Mouse (Mus musculus) right cerebral cortex, postnatal 14 days (tissue): Measurements from ENCODE around the gene Wwox.

ENCODE experiments used
- DNase-seq: peaks from one replicate; pipeline ENCODE4 v3.0.0; 2022

Gene Wwox

DNA sequence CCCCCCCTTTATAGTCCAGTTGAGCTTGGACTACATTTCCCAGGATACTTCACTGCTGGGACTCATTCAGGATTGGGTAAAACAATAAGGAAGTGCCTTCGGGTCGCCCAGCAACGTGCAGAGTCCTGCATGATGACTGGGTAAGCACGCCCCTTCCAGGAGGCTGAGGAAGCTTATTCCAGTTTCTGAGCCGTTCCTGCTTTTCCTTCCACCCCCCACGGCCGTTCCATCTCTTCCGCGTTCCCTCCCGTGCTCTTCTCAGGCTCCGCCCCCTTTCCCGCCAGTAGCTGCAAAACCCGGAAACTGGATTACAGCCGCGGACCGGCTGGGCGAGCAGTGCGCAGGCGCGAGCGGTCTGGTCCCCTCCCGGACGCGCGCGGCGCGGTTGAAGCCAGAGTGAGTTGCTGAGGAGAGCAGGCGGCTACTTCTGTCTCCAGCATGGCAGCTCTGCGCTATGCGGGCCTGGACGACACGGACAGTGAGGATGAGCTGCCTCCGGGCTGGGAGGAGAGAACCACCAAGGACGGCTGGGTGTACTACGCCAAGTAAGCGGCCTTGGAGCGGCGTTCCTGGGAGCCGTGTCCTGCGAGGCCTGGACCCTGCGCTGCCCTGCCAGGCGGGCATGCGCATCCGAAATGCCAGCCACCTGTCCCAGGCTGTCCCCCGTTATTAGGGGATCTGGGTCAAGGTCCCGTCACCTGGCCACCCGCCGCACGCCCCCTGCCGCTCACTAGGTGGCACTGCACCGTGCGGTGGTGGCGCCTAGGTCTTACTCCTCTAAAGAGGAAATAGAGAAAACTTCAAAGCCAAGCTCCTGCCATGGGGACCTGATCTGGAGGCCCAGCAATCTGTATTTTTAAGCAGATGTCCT is at the start of gene Wwox:
Gene Wwox, plus strand, starts transcription at position 322 of the 871 bp plus-strand sequence.
- peak; percentile 99 for DNase-seq

DNA sequence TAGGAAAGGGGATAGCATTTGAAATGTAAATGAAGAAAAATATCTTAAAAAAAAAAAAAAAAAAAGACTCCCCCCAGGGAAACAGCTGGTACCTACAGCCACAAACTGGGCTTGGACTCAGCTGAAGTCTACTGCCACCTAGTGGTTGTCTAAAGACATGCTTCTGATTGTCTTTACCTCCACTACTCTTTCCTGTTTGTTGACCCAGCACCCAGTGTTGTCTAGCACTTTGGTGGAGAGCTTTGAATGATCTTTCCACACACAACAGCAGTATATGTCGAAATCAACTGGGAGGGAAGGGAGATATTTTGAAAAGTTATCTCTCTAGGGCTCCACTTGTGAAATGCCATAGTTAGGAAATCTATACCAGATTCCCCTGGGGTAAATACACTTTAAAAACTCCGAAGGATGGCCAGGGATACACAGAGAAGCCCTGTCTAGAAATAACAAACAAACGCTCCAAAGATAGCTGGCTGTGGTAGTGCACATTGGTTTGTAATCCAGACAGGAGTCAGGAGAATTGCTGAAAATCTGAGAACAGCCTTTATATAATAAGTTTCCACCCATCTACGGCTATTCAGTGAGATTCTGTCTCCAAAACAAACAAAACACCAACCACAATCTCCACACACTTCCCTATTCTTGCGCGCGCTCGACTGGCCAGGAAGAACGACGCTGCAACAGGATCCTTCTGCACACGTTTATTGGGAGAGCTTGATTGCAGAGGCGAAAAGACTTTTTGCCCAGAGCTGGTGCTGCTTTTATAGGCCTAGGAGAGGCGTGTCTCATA is 48.8 kb upstream of the Wwox start:
- no peak for DNase-seq

GRCm38 (mm10) chr8:114398326-114398725 is 41.1 kb upstream of the Wwox start:
- no peak for DNase-seq

GRCm38 (mm10) chr8:114399273-114399672 is 40.2 kb upstream of the Wwox start:
- no peak for DNase-seq

GRCm38 (mm10) chr8:114401679-114402078 is 37.8 kb upstream of the Wwox start:
- DNase-seq: no peak

DNA sequence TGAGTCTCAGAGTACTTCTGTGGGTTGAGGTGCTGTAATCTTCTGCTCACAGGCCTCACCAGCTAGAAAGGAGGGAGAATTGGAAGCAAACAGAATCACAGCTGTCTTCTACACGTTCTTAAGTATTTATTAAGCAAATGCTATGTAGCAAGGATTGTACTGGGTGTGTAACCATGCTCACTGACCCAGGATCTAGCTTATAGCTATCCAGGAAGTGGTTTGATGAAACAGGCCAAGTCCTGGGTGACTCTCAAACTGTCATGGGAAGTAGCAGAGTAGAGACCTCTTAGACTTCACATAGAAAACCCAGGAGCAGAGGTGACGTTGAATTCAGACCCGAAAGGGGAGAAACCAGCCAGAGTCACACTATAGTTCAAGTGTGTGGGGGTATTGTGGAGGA is 28.0 kb upstream of the Wwox start:
- DNase-seq: no peak

DNA sequence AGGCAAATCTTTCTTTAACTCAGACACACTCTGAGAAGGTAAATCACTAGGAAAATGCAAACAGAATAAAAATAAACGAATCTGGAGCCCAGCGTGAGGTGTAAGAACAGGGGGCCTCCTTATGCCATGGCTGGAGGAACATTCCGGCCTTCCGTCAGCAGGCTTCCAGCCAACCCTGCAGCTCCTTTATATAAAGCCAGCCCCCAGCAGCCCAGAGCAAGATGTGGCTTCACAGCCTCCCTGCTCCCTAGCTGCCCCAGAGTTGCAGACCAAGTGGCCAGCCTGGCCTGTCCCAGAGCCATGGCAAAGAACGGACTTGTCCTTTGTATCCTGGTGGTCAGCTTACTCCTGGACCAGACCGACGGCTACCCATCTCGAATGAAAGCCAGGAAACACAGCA is 21.7 kb upstream of the Wwox start, which contains the start of gene Clec3a:
Gene Clec3a, plus strand, starts transcription at position 301 of the 400 bp plus-strand sequence.
- DNase-seq: no peak

- no peak for DNase-seq
These were observed 21.0 kb upstream of the Wwox start for GRCm38 (mm10) chr8:114418486-114418885.

DNA sequence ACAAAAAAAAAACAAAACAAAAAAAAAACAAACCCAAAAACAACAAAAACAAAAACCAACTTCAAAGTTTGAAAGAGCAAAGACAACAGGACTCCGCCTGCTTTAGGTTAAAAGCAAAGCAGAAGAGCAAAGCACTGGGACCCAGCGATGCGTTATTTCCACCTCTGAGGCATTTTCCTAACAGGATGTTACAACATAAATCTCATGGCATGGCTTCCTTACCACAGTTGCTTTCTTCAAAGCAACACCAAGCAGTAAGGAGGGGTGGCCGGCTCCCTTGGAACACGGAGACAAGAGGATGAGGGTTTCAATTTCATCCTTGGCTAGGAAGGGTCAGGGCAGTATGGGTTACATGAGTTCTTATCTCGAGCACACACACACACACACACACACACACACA is 20.6 kb upstream of the Wwox start:
- DNase-seq: no peak

- DNase-seq: peak; percentile 20
These were observed 17.9 kb upstream of the Wwox start for GRCm38 (mm10) chr8:114421544-114421943.

DNA sequence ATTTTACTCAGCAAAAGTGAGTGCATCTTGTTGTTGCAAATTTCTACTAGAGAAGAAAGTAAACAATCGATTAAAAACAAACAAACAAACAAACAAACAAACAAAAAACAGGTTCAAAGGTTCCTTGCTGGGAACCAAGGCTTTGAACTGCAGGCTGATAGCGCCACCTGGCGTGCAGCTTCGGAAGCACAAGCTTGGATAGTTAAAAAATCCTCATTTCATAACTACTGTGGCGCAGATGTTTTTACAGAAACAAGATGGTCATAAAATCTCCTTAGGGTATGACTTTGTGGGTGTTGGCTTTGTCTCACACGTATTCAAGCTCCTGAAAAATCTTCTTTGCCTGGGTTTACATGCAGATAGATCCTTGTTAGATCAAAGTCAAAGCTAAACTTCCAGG is 1.2 kb upstream of the Wwox start:
- DNase-seq: peak; percentile 68

DNA sequence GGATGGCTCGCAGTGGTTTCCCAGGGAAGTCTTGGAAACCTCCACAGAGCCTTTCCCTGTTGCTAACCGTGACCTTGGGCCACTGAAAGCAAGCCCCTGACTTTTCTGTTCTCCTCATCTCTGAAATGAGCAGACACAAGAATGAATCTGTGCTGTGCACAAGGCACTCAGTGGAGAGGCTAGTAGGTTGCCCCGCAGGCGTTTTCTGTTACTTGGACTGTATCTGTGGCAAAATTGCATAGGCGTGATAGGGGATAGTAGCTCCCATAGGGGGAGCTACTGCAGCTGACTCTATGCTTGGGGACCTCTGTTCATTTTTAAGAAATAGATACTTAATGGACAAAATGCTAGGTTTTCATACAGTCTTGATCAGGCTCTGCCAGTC is 742 bp downstream of the Wwox start:
- DNase-seq: no peak

GRCm38 (mm10) chr8:114441616-114442015 is 2.2 kb downstream of the Wwox start:
- DNase-seq: peak; percentile 31

GRCm38 (mm10) chr8:114446884-114447283 is 7.4 kb downstream of the Wwox start:
- no peak for DNase-seq

GRCm38 (mm10) chr8:114452278-114452677 is 12.8 kb downstream of the Wwox start:
- DNase-seq: no peak

GRCm38 (mm10) chr8:114452781-114453221 is 13.3 kb downstream of the Wwox start:
- DNase-seq: peak; percentile 51

- no peak for DNase-seq
These were observed 15.8 kb downstream of the Wwox start for GRCm38 (mm10) chr8:114455302-114455701.

DNA sequence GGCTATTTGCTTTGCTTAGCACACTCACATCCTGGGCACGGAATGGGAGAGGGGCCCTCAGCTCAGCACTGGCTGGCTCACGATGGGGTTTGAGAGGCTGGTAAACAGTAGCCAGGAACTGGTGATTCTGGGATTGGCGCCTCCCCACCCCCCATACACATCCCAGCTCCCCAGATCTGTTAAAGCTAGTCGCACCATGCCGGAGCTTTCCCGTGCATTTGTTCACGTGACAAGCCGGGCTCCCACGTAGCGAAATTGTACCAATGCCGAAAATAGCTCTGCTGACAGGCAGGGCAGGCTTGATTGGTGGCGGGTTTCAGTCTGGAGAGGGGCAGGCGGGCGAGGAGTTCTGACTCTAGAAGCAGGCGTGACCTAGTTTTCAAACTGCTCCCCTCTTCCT is 16.5 kb downstream of the Wwox start:
- DNase-seq: peak; percentile 22

GRCm38 (mm10) chr8:114458113-114458784 is 18.8 kb downstream of the Wwox start:
- no peak for DNase-seq

DNA sequence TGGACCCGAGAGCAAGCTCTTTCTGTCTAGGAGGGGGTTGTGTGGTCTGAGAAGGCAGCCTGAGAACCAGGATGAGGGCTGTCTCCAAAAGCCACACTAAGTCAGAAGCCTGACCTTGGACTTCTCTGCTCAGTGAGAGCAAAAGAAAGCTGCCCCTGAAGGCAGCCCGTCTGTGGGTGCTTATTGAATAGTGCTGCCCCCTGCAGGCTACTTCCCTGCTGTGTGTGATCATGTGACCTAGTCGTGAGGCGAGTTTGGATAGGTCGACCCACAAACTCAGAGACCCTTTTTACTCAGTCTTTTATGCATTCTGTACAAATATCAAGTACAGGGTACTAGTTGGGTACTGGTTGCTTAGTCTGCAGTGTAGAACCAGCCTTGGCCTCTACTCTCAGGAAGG is 21.1 kb downstream of the Wwox start:
- DNase-seq: no peak

GRCm38 (mm10) chr8:114462591-114462990 is 23.1 kb downstream of the Wwox start:
- no peak for DNase-seq

GRCm38 (mm10) chr8:114463305-114463704 is 23.9 kb downstream of the Wwox start:
- no peak for DNase-seq

DNA sequence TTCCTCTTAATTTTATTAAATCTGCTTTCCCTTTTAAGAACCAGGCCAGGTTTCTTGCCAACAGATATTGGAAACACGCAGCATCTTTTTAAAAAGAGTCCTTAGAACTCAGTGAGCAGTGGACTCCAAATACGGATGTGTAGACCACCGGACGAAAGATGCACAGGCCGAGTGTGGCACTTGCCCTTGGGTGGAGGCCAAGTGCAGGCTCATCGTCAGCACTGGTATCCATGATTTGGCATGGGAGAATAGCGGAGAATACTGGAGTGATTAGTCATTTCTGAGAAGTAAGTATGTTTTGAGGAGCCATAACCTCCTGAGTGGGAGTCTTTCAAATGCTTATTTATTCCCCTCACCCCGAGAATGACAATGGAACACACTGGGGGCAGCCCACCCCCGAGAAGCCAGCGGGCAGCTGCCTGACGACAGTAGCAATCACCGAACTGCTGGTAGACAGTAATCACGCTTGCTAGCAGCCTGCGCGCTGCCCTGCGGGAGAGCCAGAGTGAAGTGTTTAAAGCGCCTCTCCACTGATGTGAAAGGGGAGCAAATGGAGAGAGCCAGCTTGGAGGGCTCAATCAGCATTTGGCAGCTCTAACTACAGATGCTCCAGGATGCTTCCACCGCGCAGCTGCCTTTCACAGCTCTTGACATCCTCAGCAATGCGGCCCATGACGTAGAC is 29.2 kb downstream of the Wwox start:
- no peak for DNase-seq
